Mouse (Mus musculus) kidney, embryonic 16.5 days (tissue): ENCODE data around the gene Ankrd13c. TPM values are rescaled to one million over a fixed set of nuclear protein-coding genes. Genes with fewer than 3 reads are reported as not detected.
A peak's percentile ranks its signal among the peaks of the same experiment; 100 is the strongest.

ENCODE experiments used
- ATAC-seq: fragments of 200-750 bp; cut with Nextera tagmentation; 2 replicates; pipeline ENCODE4 v1.8.0; 2017; ENCODE audit warnings: moderate TSS enrichment; ENCODE audit not compliant: low FRiP score, low TSS enrichment
- H3K27ac ChIP-seq: fragments of 300-500 bp; sonication (generic); 2 replicates; pipeline ENCODE4 v1.5.1; 2014; ENCODE audit warnings: low read length
- H3K27me3 ChIP-seq: fragments of 300-500 bp; sonication (generic); 2 replicates; pipeline ENCODE4 v1.6.1; 2014; ENCODE audit warnings: low read length, control low read depth, mixed read lengths; ENCODE audit not compliant: insufficient read depth
- H3K36me3 ChIP-seq: fragments of 300-500 bp; sonication (generic); 2 replicates; pipeline ENCODE4 v1.6.1; 2014; ENCODE audit warnings: low read length, control low read depth, mixed read lengths; ENCODE audit not compliant: insufficient read depth
- H3K4me1 ChIP-seq: fragments of 300-500 bp; sonication (generic); 2 replicates; pipeline ENCODE4 v1.6.1; 2014; ENCODE audit warnings: low read length, control low read depth, mixed read lengths; ENCODE audit not compliant: insufficient read depth
- H3K4me2 ChIP-seq: fragments of 300-500 bp; sonication (generic); replicated peaks from 2 replicates; pipeline ENCODE4 v1.6.1; 2014; ENCODE audit warnings: low read depth, low read length
- H3K4me3 ChIP-seq: fragments of 300-500 bp; sonication (generic); 2 replicates; pipeline ENCODE4 v1.5.1; 2014; ENCODE audit warnings: mild to moderate bottlenecking, low read length
- H3K9ac ChIP-seq: fragments of 300-500 bp; sonication (generic); replicated peaks from 2 replicates; pipeline ENCODE4 v1.6.1; 2014; ENCODE audit warnings: low read length
- H3K9me3 ChIP-seq: fragments of 300-500 bp; sonication (generic); 2 replicates; pipeline ENCODE4 v1.6.1; 2016; ENCODE audit warnings: low read length, control low read depth
- WGBS: fragments of 180-500 bp; shearing (Covaris S2); extraction: QIAGEN DNeasy Blood & Tissue Kit; methylation state at CpG from one replicate; pipeline ENCODE4 v1.1.7; 2014; 5-methylcytosine and 5-hydroxymethylcytosine counted together
- polyA plus RNA-seq: library from polyadenylated mRNA; unstranded; fragments of >200 nt; fragmentation: Nextera tagmentation; extraction: Ambion mirVana; gene quantifications from 2 replicates; pipeline ENCODE4 v1.2.1, GENCODE M21; 2015

The Ankrd13c gene
- polyA plus RNA-seq, 1 experiment from 2014 or later, result 22.8 TPM

DNA sequence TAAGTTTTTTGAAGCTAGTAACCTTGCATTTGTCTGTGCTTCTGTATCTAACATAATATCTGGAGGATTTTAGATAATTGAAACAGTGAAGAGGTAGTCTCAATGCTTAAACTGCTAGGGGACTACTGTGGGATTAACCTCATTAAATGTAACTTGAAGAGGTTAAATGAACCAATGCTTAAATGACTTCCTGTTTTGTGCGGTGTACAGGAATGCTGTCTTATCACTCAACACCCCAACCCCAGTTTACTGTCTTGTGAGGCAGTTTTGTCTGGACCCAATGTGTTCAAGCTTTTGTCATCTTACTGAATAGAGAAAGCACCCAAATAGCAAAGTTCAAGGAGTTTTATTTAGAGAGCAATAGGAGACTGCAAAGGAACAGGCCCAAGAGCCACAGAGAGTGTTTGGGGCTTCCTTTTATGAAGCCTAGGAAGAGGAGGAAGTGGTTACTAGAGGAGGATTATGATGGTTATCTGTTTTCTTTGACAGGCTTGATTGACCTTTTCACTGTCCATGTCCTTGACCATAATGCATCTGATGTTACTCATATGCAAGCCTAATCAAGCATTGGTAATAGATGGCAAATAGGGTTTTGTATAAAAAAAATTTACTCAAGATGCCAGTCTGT lies 51.8 kb downstream of the Ankrd13c start:
- H3K9me3 ChIP-seq, result no peaks in the 10 kb centered on the region
- no peak overlapping the region for H3K4me3 ChIP-seq
- peaks cover 23% of the 10 kb centered on the region for H3K36me3 ChIP-seq
- no peak overlapping the region for H3K9ac ChIP-seq
- no peak overlapping the region for H3K27ac ChIP-seq
- 41% methylated on average over 1 of the region's 1 CpGs for WGBS
- H3K4me2 ChIP-seq, result no peak overlapping the region
- H3K27me3 ChIP-seq, result no peaks in the 10 kb centered on the region
- no peak for ATAC-seq
- H3K4me1 ChIP-seq, result no peaks in the 10 kb centered on the region

DNA sequence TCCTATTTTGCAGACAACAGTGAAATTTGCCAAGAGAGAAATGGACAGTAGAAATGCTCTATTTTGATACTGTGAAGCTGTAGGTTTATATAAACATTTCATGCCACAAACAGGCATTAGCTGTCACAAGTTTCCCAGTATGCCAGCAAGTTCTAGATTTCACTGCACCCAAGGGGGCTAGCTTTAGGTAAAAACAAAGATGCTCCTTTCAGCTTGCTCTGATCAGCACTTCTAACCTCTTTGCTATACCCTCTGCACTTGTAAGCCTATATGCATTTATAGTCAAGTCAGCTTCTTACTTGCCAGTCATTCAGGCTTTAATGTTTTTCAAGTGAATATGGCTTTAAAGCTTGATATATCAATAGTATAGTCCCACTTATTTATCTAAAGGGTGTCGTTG lies 61.6 kb downstream of the Ankrd13c start:
- peaks cover 32% of the 10 kb centered on the region for H3K36me3 ChIP-seq
- WGBS, result 71% methylated on average over 1 of the region's 1 CpGs
- H3K27me3 ChIP-seq, result no peaks in the 10 kb centered on the region
- H3K9me3 ChIP-seq, result no peaks in the 10 kb centered on the region
- no peak overlapping the region for H3K4me3 ChIP-seq
- H3K27ac ChIP-seq, result no peak overlapping the region
- no peak overlapping the region for H3K9ac ChIP-seq
- H3K4me1 ChIP-seq, result no peaks in the 10 kb centered on the region
- ATAC-seq, result no peak
- no peak overlapping the region for H3K4me2 ChIP-seq

DNA sequence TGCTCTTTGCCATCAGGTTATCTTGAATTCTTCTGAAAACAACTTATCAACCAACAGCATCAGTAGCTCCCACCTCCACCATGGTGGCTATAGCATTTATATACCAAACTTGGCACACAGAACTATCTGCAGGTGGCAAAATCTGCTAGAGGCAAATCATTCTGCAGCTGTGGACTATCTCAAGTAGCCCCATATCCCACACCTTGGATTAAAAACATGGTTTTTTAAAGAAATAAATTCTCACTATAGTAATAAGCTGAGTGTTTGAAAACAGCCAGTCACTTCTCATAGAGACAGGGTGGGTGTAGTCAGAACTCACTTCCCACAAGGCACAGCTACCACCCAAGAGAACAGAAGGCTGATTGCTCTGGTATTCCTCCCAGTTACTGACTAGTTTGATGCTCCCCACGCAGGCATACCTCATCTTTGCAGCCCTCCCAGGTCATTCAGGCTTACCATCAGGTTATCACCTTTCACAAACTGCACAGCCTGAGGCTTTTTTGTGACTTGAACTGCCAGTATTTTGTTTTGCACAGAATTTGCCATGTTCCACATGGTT lies 62.8 kb downstream of the Ankrd13c start:
- Histone ChIP-seq H3K9me3 (no peaks in the 10 kb centered on the region), H3K4me3 (no peak overlapping the region), H3K4me2 (no peak overlapping the region), H3K36me3 (peaks cover 33% of the 10 kb centered on the region), H3K9ac (no peak overlapping the region), H3K4me1 (no peaks in the 10 kb centered on the region), H3K27me3 (no peaks in the 10 kb centered on the region), H3K27ac (no peak overlapping the region)
- WGBS, result 44% methylated on average over 1 of the region's 1 CpGs
- no peak for ATAC-seq

- Histone ChIP-seq H3K9me3 (no peaks in the 10 kb centered on the region), H3K4me1 (peaks cover 22% of the 10 kb centered on the region), H3K4me3 (peak overlapping the region; percentile 90), H3K27me3 (no peaks in the 10 kb centered on the region), H3K9ac (peak overlapping the region; percentile 95), H3K27ac (peak overlapping the region; percentile 98), H3K36me3 (peaks cover 5% of the 10 kb centered on the region), H3K4me2 (peak overlapping the region; percentile 82)
- ATAC-seq, result peak; percentile 95
- under 1% methylated on average over 59 of the region's 61 CpGs for WGBS
Measured at GRCm38 (mm10) chr3:158031371-158031925, 84.4 kb downstream of the Ankrd13c start.

- peak overlapping the region; percentile 98 for H3K27ac ChIP-seq
- WGBS, result 3% methylated on average over 4 of the region's 4 CpGs
- ATAC-seq, result no peak
- H3K9ac ChIP-seq, result peak overlapping the region; percentile 95
- H3K36me3 ChIP-seq, result 0 out of 2 replicates have a peak, but pooled peaks cover 2% of the 10 kb centered on the region
- peaks cover 22% of the 10 kb centered on the region for H3K4me1 ChIP-seq
- peak overlapping the region; percentile 82 for H3K4me2 ChIP-seq
- H3K4me3 ChIP-seq, result peak overlapping the region; percentile 90
- no peaks in the 10 kb centered on the region for H3K27me3 ChIP-seq
- H3K9me3 ChIP-seq, result no peaks in the 10 kb centered on the region
Measured at GRCm38 (mm10) chr3:158032106-158032505, 85.1 kb downstream of the Ankrd13c start.

DNA sequence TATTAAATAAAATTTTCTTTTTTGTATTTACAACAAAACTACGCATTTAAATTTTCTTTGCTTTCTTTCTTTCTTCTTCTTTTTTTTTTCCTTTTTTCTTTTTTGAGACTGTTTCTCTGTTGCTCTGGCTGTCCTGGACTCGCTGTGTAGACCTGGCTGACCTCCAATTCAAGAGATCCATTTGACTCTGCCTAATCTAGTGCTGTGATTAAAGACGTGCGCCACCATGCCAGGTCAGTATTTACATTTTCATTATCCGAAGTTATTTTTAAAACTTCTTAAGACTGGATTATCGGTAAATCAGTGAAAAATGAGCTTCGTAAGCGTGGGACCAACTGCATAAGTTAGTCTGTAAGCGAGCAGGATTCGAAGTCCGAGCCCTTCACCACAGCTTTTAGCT lies 88.8 kb downstream of the Ankrd13c start:
- no peaks in the 10 kb centered on the region for H3K9me3 ChIP-seq
- 1% methylated on average over 11 of the region's 11 CpGs for WGBS
- H3K36me3 ChIP-seq, result no peaks in the 10 kb centered on the region
- no peaks in the 10 kb centered on the region for H3K27me3 ChIP-seq
- H3K4me3 ChIP-seq, result peak overlapping the region; percentile 80
- peak overlapping the region; percentile 85 for H3K27ac ChIP-seq
- ATAC-seq, result no peak
- peaks cover 24% of the 10 kb centered on the region for H3K4me1 ChIP-seq
- peak overlapping the region; percentile 82 for H3K9ac ChIP-seq
- peak overlapping the region; percentile 75 for H3K4me2 ChIP-seq

- peak; percentile 97 for ATAC-seq
- no peaks in the 10 kb centered on the region for H3K9me3 ChIP-seq
- peak within 1 kb of the TSS; percentile 76 for H3K4me2 ChIP-seq
- no peaks in the 10 kb centered on the region for H3K27me3 ChIP-seq
- H3K9ac ChIP-seq, result peak within 1 kb of the TSS; percentile 82
- peaks cover 24% of the 10 kb centered on the region for H3K4me1 ChIP-seq
- peak within 1 kb of the TSS; percentile 80 for H3K4me3 ChIP-seq
- H3K27ac ChIP-seq, result peak within 1 kb of the TSS; percentile 85
- WGBS, result under 1% methylated on average over 55 of the region's 55 CpGs
- no peaks in the 10 kb centered on the region for H3K36me3 ChIP-seq
Measured at GRCm38 (mm10) chr3:158036329-158036988, 89.4 kb downstream of the Ankrd13c start, which contains the start of the genes Srsf11 and Lrrc40. Gene Srsf11 (minus strand): TSS chr3:158036639. Gene Lrrc40 (plus strand): TSS chr3:158036662.

DNA sequence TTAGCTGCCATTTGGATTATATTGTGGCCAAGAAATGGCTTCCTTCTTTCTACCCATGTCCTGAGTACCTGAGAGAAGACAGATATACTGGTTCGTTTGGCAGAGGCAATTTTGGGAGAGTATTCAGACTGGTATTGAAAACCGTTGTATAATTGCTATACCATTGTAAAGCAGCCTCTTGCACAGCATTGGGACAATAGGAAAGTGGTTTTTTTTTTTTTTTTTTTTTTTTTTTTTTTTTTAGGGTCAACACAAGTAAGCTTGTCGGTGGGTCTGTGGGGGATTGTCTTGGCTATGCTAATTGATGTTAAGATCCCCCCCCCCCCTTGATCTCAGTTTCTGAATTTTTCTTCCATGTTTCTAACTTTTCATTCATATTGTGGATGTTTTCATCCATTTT lies 91.1 kb downstream of the Ankrd13c start:
- H3K4me1 ChIP-seq, result peaks cover 15% of the 10 kb centered on the region
- H3K4me3 ChIP-seq, result no peak overlapping the region
- WGBS, result 86% methylated on average over 3 of the region's 3 CpGs
- H3K27me3 ChIP-seq, result no peaks in the 10 kb centered on the region
- no peak overlapping the region for H3K4me2 ChIP-seq
- ATAC-seq, result no peak
- no peaks in the 10 kb centered on the region for H3K36me3 ChIP-seq
- no peak overlapping the region for H3K27ac ChIP-seq
- H3K9me3 ChIP-seq, result no peaks in the 10 kb centered on the region
- H3K9ac ChIP-seq, result no peak overlapping the region

- no peak overlapping the region for H3K4me3 ChIP-seq
- WGBS, result 70% methylated on average over 2 of the region's 2 CpGs
- peaks cover 6% of the 10 kb centered on the region; the same call in 1 of the 2 replicates for H3K4me1 ChIP-seq
- no peaks in the 10 kb centered on the region for H3K36me3 ChIP-seq
- H3K27ac ChIP-seq, result no peak overlapping the region
- no peak overlapping the region for H3K9ac ChIP-seq
- H3K27me3 ChIP-seq, result no peaks in the 10 kb centered on the region
- no peak for ATAC-seq
- H3K9me3 ChIP-seq, result no peaks in the 10 kb centered on the region
- H3K4me2 ChIP-seq, result no peak overlapping the region
Measured at GRCm38 (mm10) chr3:158040755-158041154, 93.7 kb downstream of the Ankrd13c start.
